Mouse (Mus musculus): ENCODE results near the gene Bbip1. TPM values are rescaled to one million over a fixed set of nuclear protein-coding genes. Genes with fewer than 3 reads are reported as not detected.

Gene Bbip1
- total and polyA plus RNA-seq, 3 experiments: 71.3 to 75.9 TPM; not detected in 1

DNA sequence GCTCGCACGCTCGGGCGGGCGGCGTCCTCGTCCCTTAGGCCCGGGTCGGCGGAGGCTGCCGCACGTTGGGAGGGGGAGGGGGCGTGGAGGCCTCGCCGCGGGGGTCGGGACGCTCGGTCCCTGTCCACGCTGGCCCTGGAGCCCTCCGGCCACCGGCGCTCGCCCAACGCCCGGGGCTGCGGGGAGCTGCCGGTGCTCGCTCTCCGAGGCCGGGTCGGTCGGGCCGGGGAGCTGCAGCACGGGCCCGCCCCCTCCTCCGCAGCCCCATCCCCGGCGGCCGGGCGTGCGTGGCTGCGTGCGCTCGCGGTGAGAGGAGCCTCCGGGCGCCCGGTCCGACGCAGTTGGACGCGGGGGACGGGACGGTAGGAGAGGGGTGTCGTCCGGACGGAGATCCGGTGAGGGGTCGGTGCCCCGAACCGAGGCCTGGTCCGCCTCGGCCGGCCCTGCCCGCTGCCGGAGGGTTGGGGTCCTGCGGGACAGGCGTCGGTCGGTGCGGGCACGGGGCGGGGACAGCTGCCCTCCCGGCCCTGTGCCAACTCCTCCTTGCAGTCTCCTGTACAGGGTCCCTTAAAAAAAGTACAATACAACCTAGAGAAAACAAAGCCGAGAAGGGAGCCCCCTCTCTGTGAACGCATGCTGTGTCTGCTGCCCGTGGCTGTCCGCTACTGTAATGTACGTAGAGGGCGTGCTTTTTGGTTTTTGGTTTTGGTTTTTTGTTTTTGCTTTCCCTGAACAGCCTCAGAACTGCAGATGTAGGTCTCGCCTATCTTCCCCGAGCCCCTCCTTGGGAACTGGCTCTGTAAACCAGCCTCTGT lies 40.7 kb downstream of the Bbip1 start:
- peaks cover 0 to 14% of the 10 kb centered on the region in 2 experiments; a peak in 3 of 4 replicates for H3K36me3 ChIP-seq (ENCODE audit: control insufficient read depth in 1 of 2, insufficient read depth in 2 of 2, low read length in 2 of 2)
- TF ChIP-seq MAZ (IDR thresholded peaks at IDR 0.05; ENCODE audit: low read depth, low read length): peak; percentile 86
- TF ChIP-seq E2F4 (IDR thresholded peaks at IDR 0.05; ENCODE audit: borderline replicate concordance, low read depth, low read length): no peak
- 0 out of 2 replicates have a peak, but pooled peaks have one; percentile 49 for TF ChIP-seq ZMIZ1 (IDR thresholded peaks at IDR 0.05; ENCODE audit: low read depth, low read length)
- peak; percentile 19 for TF ChIP-seq RAD21 (IDR thresholded peaks at IDR 0.05; ENCODE audit: low read depth, low read length)
- peak; percentile 28; the same call in 1 of the 2 replicates for TF ChIP-seq TCF12 (IDR thresholded peaks at IDR 0.05; ENCODE audit: low read depth, low read length)
- peak; percentile 38; the same call in 1 of the 2 replicates for TF ChIP-seq ZC3H11A (IDR thresholded peaks at IDR 0.05; ENCODE audit: low read depth, low read length)
- TF ChIP-seq RCOR1 (IDR thresholded peaks at IDR 0.05; ENCODE audit: low read depth, low read length): no peak
- TF ChIP-seq ETS1 (IDR thresholded peaks at IDR 0.05; ENCODE audit: low read depth, low read length): peak; percentile 73
- peak; percentile 13; the same call in 1 of the 2 replicates for TF ChIP-seq NRF1 (IDR thresholded peaks at IDR 0.05; ENCODE audit: insufficient read depth, low read depth, low read length, poor library complexity, severe bottlenecking)
- TF ChIP-seq USF1 (IDR thresholded peaks at IDR 0.05; ENCODE audit: low read depth, low read length): no peak
- TF ChIP-seq CTCF (IDR thresholded peaks at IDR 0.05 in 2 of 3, conservative IDR thresholded peaks at IDR 0.05 in 1 of 3; ENCODE audit: control insufficient read depth in 1 of 3, insufficient read depth in 1 of 3, low read depth in 2 of 3, low read length in 3 of 3, poor library complexity in 1 of 3, severe bottlenecking in 1 of 3): peak; percentile 12 to 65 (median 52); a peak in 4 of 6 replicates
- TF ChIP-seq ZKSCAN1 (IDR thresholded peaks at IDR 0.05; ENCODE audit: low read depth, low read length): no peak
- TF ChIP-seq TBP (IDR thresholded peaks at IDR 0.05; ENCODE audit: low read depth, low read length): peak; percentile 47; the same call in 1 of the 2 replicates
- peak; percentile 41; the same call in 1 of the 2 replicates for TF ChIP-seq CHD1 (IDR thresholded peaks at IDR 0.05; ENCODE audit: low read depth, low read length)
- TF ChIP-seq EP300 (IDR thresholded peaks at IDR 0.05; ENCODE audit: low read depth in 1 of 2, low read length in 2 of 2): peak in 1 of 2 experiments; percentile 33; a peak in 1 of 4 replicates
- no peak for TF ChIP-seq POLR2A (IDR thresholded peaks at IDR 0.05; ENCODE audit: control insufficient read depth in 1 of 2, insufficient read depth in 1 of 2, low read depth in 1 of 2, low read length in 2 of 2, poor library complexity in 1 of 2)
- no peak for TF ChIP-seq POLR2AphosphoS2 (IDR thresholded peaks at IDR 0.05; ENCODE audit: low read length)
- TF ChIP-seq UBTF (IDR thresholded peaks at IDR 0.05; ENCODE audit: borderline replicate concordance, insufficient read depth, low read depth, low read length): 0 out of 2 replicates have a peak, but pooled peaks have one; percentile 70
- no peak for TF ChIP-seq CHD2 (IDR thresholded peaks at IDR 0.05; ENCODE audit: low read length)
- peak; percentile 43; the same call in 1 of the 2 replicates for TF ChIP-seq KAT2A (conservative IDR thresholded peaks at IDR 0.05; ENCODE audit: low read depth, low read length)
- TF ChIP-seq HCFC1 (IDR thresholded peaks at IDR 0.05; ENCODE audit: low read depth, low read length): peak; percentile 67
- no peak for TF ChIP-seq MYB (IDR thresholded peaks at IDR 0.05; ENCODE audit: low read depth, low read length)
- no peak for TF ChIP-seq GATA1 (IDR thresholded peaks at IDR 0.05; ENCODE audit: low read depth, low read length)
- TF ChIP-seq MAX (IDR thresholded peaks at IDR 0.05; ENCODE audit: low read length): peak; percentile 88
- no peak for TF ChIP-seq USF2 (IDR thresholded peaks at IDR 0.05; ENCODE audit: borderline replicate concordance in 1 of 2, insufficient read depth in 1 of 2, low read depth in 1 of 2, low read length in 2 of 2)
- no peak for TF ChIP-seq TAL1 (IDR thresholded peaks at IDR 0.05; ENCODE audit: low read length)
- no peak for TF ChIP-seq MEF2A (IDR thresholded peaks at IDR 0.05; ENCODE audit: extremely low read depth, insufficient replicate concordance, low read depth, low read length, poor library complexity, severe bottlenecking)
- peak; percentile 52 for TF ChIP-seq SMC3 (IDR thresholded peaks at IDR 0.05; ENCODE audit: low read depth, low read length)
- TF ChIP-seq MXI1 (IDR thresholded peaks at IDR 0.05; ENCODE audit: low read depth, low read length): peak; percentile 95
- no peak for TF ChIP-seq GABPA (IDR thresholded peaks at IDR 0.05; ENCODE audit: low read depth, low read length)
- TF ChIP-seq MYC (IDR thresholded peaks at IDR 0.05; ENCODE audit: low read depth, low read length): peak; percentile 81
- peak; percentile 54 for TF ChIP-seq POLR2AphosphoS5 (IDR thresholded peaks at IDR 0.05; ENCODE audit: borderline replicate concordance, low read depth, low read length)
- TF ChIP-seq JUND (IDR thresholded peaks at IDR 0.05; ENCODE audit: low read depth, low read length): no peak
- peak; percentile 73 for TF ChIP-seq ZNF384 (IDR thresholded peaks at IDR 0.05; ENCODE audit: low read depth, low read length)

More for the DNA sequence above, 40.7 kb downstream of the Bbip1 start:
- Histone ChIP-seq H3K4me3 (ENCODE audit: control insufficient read depth in 1 of 2, insufficient read depth in 1 of 2, low read depth in 2 of 2, low read length in 2 of 2) (peak overlapping the region; percentile 63 to 96), H3K27me3 (ENCODE audit: control insufficient read depth in 1 of 2, insufficient read depth in 2 of 2, low read length in 2 of 2) (no peaks in the 10 kb centered on the region), H3K4me1 (ENCODE audit: control insufficient read depth in 1 of 2, insufficient read depth in 2 of 2, low read length in 2 of 2) (peaks cover 13 to 17% of the 10 kb centered on the region in 2 experiments), H3K27ac (ENCODE audit: control insufficient read depth, low read depth, low read length) (peak overlapping the region; percentile 52), H3K9ac (ENCODE audit: control insufficient read depth, low read depth, low read length, poor library complexity, severe bottlenecking) (peak overlapping the region; percentile 60), H3K9me3 (replicated peaks; ENCODE audit: insufficient read depth, low read length) (no peaks in the 10 kb centered on the region), H3K79me2 (ENCODE audit: control insufficient read depth, insufficient read depth, low read length, poor library complexity) (peaks cover 12% of the 10 kb centered on the region)
- DNase-seq (ENCODE audit: low read depth, low spot score): peak; percentile 88

All from MEL (cell line).